Mouse (Mus musculus) midbrain, embryonic 13.5 days (tissue): ENCODE data around the gene Lrrc3. TPM values are rescaled to one million over a fixed set of nuclear protein-coding genes. Genes with fewer than 3 reads are reported as not detected.

Experiments used
- ATAC-seq: fragments of 200-750 bp; cut with Nextera tagmentation; 2 replicates; pipeline ENCODE4 v1.8.0; 2017; ENCODE audit warnings: mild to moderate bottlenecking, moderate TSS enrichment, moderate library complexity
- H3K27ac ChIP-seq: fragments of 300-500 bp; sonication (generic); 2 replicates; pipeline ENCODE4 v1.5.1; 2015; ENCODE audit warnings: inconsistent platforms, mild to moderate bottlenecking, moderate library complexity
- H3K27me3 ChIP-seq: fragments of 300-500 bp; sonication (generic); 2 replicates; pipeline ENCODE4 v1.6.1; 2015; ENCODE audit warnings: mild to moderate bottlenecking, inconsistent platforms
- H3K36me3 ChIP-seq: fragments of 300-500 bp; sonication (generic); 2 replicates; pipeline ENCODE4 v1.6.1; 2015; ENCODE audit warnings: mild to moderate bottlenecking, inconsistent platforms
- H3K4me1 ChIP-seq: fragments of 300-500 bp; sonication (generic); replicated peaks from 2 replicates; pipeline ENCODE4 v1.6.1; 2015; ENCODE audit warnings: inconsistent platforms
- H3K4me2 ChIP-seq: fragments of 300-500 bp; sonication (generic); replicated peaks from 2 replicates; pipeline ENCODE4 v1.6.1; 2015; ENCODE audit warnings: moderate library complexity, mild to moderate bottlenecking, inconsistent platforms
- H3K4me3 ChIP-seq: fragments of 300-500 bp; sonication (generic); replicated peaks from 2 replicates; pipeline ENCODE4 v1.5.1; 2015; ENCODE audit warnings: mild to moderate bottlenecking, inconsistent platforms
- H3K9ac ChIP-seq: fragments of 300-500 bp; sonication (generic); replicated peaks from 2 replicates; pipeline ENCODE4 v1.6.1; 2015; ENCODE audit warnings: mild to moderate bottlenecking, inconsistent platforms
- H3K9me3 ChIP-seq: fragments of 300-500 bp; sonication (generic); 2 replicates; pipeline ENCODE4 v1.6.1; 2016; ENCODE audit warnings: mild to moderate bottlenecking, inconsistent platforms
- WGBS: fragments of 180-500 bp; shearing (Covaris S2); methylation state at CpG from one replicate; pipeline ENCODE4 v1.1.7; 2015; 5-methylcytosine and 5-hydroxymethylcytosine counted together
- polyA plus RNA-seq: library from polyadenylated mRNA; unstranded; fragments of >200 nt; fragmentation: Nextera tagmentation; extraction: Ambion mirVana; gene quantifications from 2 replicates; pipeline ENCODE4 v1.2.1, GENCODE M21; 2015

Lrrc3 gene
- polyA plus RNA-seq, 1 experiment from 2014 or later: 9.8 TPM

GRCm38 (mm10) chr10:77864067-77864761, 38.1 kb downstream of the Lrrc3 start:
- no peaks in the 10 kb centered on the region for H3K36me3 ChIP-seq
- H3K9me3 ChIP-seq: no peaks in the 10 kb centered on the region
- no peak overlapping the region for H3K27ac ChIP-seq
- H3K4me3 ChIP-seq: peak overlapping the region; percentile 7; the same call in 1 of the 2 replicates
- peak; percentile 70 for ATAC-seq
- 0 out of 2 replicates have a peak, but pooled peaks cover 5% of the 10 kb centered on the region for H3K4me1 ChIP-seq
- no peaks in the 10 kb centered on the region for H3K27me3 ChIP-seq
- peak overlapping the region; percentile 36 for H3K4me2 ChIP-seq
- 47% methylated on average over 14 of the region's 14 CpGs for WGBS
- H3K9ac ChIP-seq: no peak overlapping the region

DNA sequence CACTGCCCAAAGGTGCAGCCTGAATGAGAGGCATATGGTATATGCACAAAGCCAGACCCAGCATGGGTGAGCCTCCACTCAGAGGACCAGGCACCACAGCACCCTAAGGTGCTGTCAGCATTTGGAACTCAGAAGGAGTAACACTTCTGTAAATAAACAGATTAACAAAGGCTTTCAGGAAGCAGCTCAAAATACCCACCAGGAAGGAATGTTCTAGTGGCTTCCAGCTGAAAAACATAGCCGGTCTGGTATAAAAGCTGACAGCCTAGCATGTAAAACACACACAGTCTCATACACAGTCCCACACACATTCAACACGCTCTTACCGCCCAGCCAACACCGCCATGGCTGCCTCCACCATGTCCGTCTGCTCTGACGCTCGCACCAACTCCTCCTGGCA, 40.7 kb downstream of the Lrrc3 start, which contains the start of gene Gm3285:
Gene Gm3285 (plus strand): TSS at position 301 of the 400 bp plus-strand sequence.
- H3K4me2 ChIP-seq: no peak within 1 kb of the TSS
- H3K27me3 ChIP-seq: no peaks in the 10 kb centered on the region
- H3K27ac ChIP-seq: no peak within 1 kb of the TSS
- 50% methylated on average over 7 of the region's 7 CpGs for WGBS
- H3K36me3 ChIP-seq: no peaks in the 10 kb centered on the region
- no peaks in the 10 kb centered on the region for H3K9me3 ChIP-seq
- no peak within 1 kb of the TSS for H3K4me3 ChIP-seq
- H3K4me1 ChIP-seq: 0 out of 2 replicates have a peak, but pooled peaks cover 5% of the 10 kb centered on the region
- ATAC-seq: no peak
- no peak within 1 kb of the TSS for H3K9ac ChIP-seq

DNA sequence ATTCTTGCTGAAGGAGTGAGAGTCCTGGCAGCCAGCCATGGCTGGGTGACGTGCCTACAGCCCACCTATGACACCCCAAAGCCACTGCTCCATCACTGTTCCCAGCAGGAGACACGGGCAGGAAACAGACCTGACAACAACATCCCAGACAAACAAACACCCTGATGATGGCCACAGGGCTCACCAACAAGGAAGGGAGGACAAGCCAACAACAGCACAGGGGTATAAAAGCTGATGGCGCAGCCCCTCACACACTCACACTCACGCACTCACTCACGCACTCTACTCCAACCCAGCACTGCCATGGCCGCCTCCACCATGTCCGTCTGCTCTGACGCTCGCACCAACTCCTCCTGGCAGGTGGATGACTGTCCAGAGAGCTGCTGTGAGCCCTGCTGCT, 49.8 kb downstream of the Lrrc3 start, which contains the start of gene Gm10318:
Gene Gm10318 (plus strand): TSS at position 301 of the 400 bp plus-strand sequence.
- Histone ChIP-seq H3K4me2 (no peak within 1 kb of the TSS), H3K9me3 (0 out of 2 replicates have a peak, but pooled peaks cover 4% of the 10 kb centered on the region), H3K9ac (no peak within 1 kb of the TSS), H3K4me3 (no peak within 1 kb of the TSS), H3K4me1 (peaks cover 5% of the 10 kb centered on the region; the same call in 1 of the 2 replicates), H3K27ac (no peak within 1 kb of the TSS), H3K36me3 (no peaks in the 10 kb centered on the region), H3K27me3 (no peaks in the 10 kb centered on the region)
- 72% methylated on average over 9 of the region's 9 CpGs for WGBS
- no peak for ATAC-seq

Other genes with a start within 250 kb of the Lrrc3 start
- 0.67 and 1.2 TPM in 2 replicates for gene Tspear, start 216.0 kb downstream of the Lrrc3 start, polyA plus RNA-seq
- not detected in 2 replicates for gene Gm19402, start 211.8 kb downstream of the Lrrc3 start, polyA plus RNA-seq
- gene Gm9508, start 205.3 kb downstream of the Lrrc3 start, polyA plus RNA-seq: not detected in 2 replicates
- not detected in 2 replicates for gene Gm10272, start 195.9 kb downstream of the Lrrc3 start, polyA plus RNA-seq
- gene Gm10024, start 191.1 kb downstream of the Lrrc3 start, polyA plus RNA-seq: not detected in 2 replicates
- gene Gm10142, start 186.7 kb downstream of the Lrrc3 start, polyA plus RNA-seq: not detected in 2 replicates
- gene Krtap12-1, start 181.9 kb downstream of the Lrrc3 start, polyA plus RNA-seq: not detected in 2 replicates
- not detected in 2 replicates for gene Gm10100, start 176.1 kb downstream of the Lrrc3 start, polyA plus RNA-seq
- not detected in 2 replicates for gene Gm18596, start 159.9 kb downstream of the Lrrc3 start, polyA plus RNA-seq
- not detected in 2 replicates for gene Gm9736, start 151.2 kb downstream of the Lrrc3 start, polyA plus RNA-seq
- gene Gm3233, start 142.9 kb downstream of the Lrrc3 start, polyA plus RNA-seq: not detected in 2 replicates
- gene Gm3238, start 131.2 kb downstream of the Lrrc3 start, polyA plus RNA-seq: not detected in 2 replicates
- not detected in 2 replicates for gene Gm7138, start 125.6 kb downstream of the Lrrc3 start, polyA plus RNA-seq
- not detected in 2 replicates for gene Gm3250, start 120.0 kb downstream of the Lrrc3 start, polyA plus RNA-seq
- gene Gm7137, start 114.3 kb downstream of the Lrrc3 start, polyA plus RNA-seq: not detected in 2 replicates
- not detected in 2 replicates for gene Gm9639, start 107.5 kb downstream of the Lrrc3 start, polyA plus RNA-seq
- gene Gm19668, start 103.4 kb downstream of the Lrrc3 start, polyA plus RNA-seq: not detected in 2 replicates
- gene Gm9507, start 90.7 kb downstream of the Lrrc3 start, polyA plus RNA-seq: not detected in 2 replicates
- gene Gm2696, start 87.9 kb downstream of the Lrrc3 start, polyA plus RNA-seq: not detected in 2 replicates
- not detected in 2 replicates for gene Krtap10-4, start 75.4 kb downstream of the Lrrc3 start, polyA plus RNA-seq
- not detected in 2 replicates for gene Krtap10-10, start 66.6 kb downstream of the Lrrc3 start, polyA plus RNA-seq
- not detected in 2 replicates for gene Gm36176, start 55.7 kb downstream of the Lrrc3 start, polyA plus RNA-seq
- not detected in 2 replicates for gene Gm10318, start 49.7 kb downstream of the Lrrc3 start, polyA plus RNA-seq
- not detected in 2 replicates for gene Gm3285, start 40.6 kb downstream of the Lrrc3 start, polyA plus RNA-seq
- gene Trpm2, start 68.0 kb upstream of the Lrrc3 start, polyA plus RNA-seq: 2.7 and 3.3 TPM in 2 replicates
- gene 1810043G02Rik, start 76.0 kb upstream of the Lrrc3 start, polyA plus RNA-seq: 32.4 and 36.8 TPM in 2 replicates
- gene Pfkl, start 107.5 kb upstream of the Lrrc3 start, polyA plus RNA-seq: 96.9 and 106 TPM in 2 replicates
- not detected in 2 replicates for gene Dnmt3l, start 139.4 kb upstream of the Lrrc3 start, polyA plus RNA-seq
- 0.10 and 0.24 TPM in 2 replicates for gene Aire, start 141.1 kb upstream of the Lrrc3 start, polyA plus RNA-seq
- 0.52 and 0.82 TPM in 2 replicates for gene Icosl, start 166.8 kb upstream of the Lrrc3 start, polyA plus RNA-seq